Mouse (Mus musculus): ENCODE results near the gene Samhd1.

DNA sequence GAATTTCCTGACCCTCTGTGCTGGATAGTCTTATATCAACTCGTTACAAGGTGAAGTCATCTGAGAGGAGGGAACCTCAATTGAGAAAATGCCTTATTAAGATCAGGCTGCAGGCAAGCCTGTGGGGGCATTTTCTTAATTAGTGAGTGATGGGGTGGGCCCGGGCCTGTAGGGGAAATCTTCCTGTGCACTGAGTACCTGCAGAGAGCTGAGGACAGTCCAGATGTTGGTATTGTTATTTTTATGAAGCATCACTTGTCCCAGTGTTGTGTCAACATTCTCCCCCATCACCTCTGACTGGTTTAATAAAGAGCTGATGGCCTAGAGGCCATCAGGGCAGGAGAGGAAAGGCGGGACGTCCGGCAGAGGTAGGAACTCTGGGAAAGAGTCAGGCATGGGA is 9.1 kb upstream of the Samhd1 start:
- no peak for TF ChIP-seq CTCF (IDR thresholded peaks at IDR 0.05; ENCODE audit: extremely low read depth, insufficient read depth, insufficient read length, insufficient replicate concordance)
- TF ChIP-seq POLR2A (IDR thresholded peaks at IDR 0.05; ENCODE audit: low read depth, low read length) = no peak

Data from spleen, adult 2 months (tissue).